Mouse (Mus musculus): ENCODE data around the gene Thoc5. TPM values are rescaled to one million over a fixed set of nuclear protein-coding genes. Genes with fewer than 3 reads are reported as not detected.

Thoc5 gene
- polyA plus RNA-seq, 1 experiment from 2014 or later = 45.2 TPM

Small RNAs within 50 kb of the gene (microRNA-seq; reads per million reads assigned to microRNA genes)
- 0.83 reads per million for gene Mir6918

Other genes starting within 250 kb of the Thoc5 start
- gene Uqcr10, start 191.0 kb upstream of the Thoc5 start, polyA plus RNA-seq (2015; fragmentation: Nextera tagmentation; extraction: Ambion mirVana) = 662 and 774 TPM in 2 replicates
- gene Zmat5, start 190.6 kb upstream of the Thoc5 start, polyA plus RNA-seq (2015; fragmentation: Nextera tagmentation; extraction: Ambion mirVana) = 63.5 and 64.1 TPM in 2 replicates
- gene Cabp7, start 148.5 kb upstream of the Thoc5 start, polyA plus RNA-seq (2015; fragmentation: Nextera tagmentation; extraction: Ambion mirVana) = 1.5 and 2.0 TPM in 2 replicates
- 68.1 and 74.8 TPM in 2 replicates for gene Nf2, start 45.8 kb upstream of the Thoc5 start, polyA plus RNA-seq (2015; fragmentation: Nextera tagmentation; extraction: Ambion mirVana)
- gene Nipsnap1, start 21.4 kb upstream of the Thoc5 start, polyA plus RNA-seq (2015; fragmentation: Nextera tagmentation; extraction: Ambion mirVana) = 131 and 134 TPM in 2 replicates
- gene Nefh, start 52.7 kb downstream of the Thoc5 start, polyA plus RNA-seq (2015; fragmentation: Nextera tagmentation; extraction: Ambion mirVana) = 11.9 and 14.3 TPM in 2 replicates
- gene Ap1b1, start 91.5 kb downstream of the Thoc5 start, polyA plus RNA-seq (2015; fragmentation: Nextera tagmentation; extraction: Ambion mirVana) = 102 and 116 TPM in 2 replicates
- 2.0 TPM in 2 replicates for gene Rasl10a, start 162.8 kb downstream of the Thoc5 start, polyA plus RNA-seq (2015; fragmentation: Nextera tagmentation; extraction: Ambion mirVana)
- 19.1 and 21.6 TPM in 2 replicates for gene Gas2l1, start 170.0 kb downstream of the Thoc5 start, polyA plus RNA-seq (2015; fragmentation: Nextera tagmentation; extraction: Ambion mirVana)
- 43.3 and 45.0 TPM in 2 replicates for gene Rhbdd3, start 203.6 kb downstream of the Thoc5 start, polyA plus RNA-seq (2015; fragmentation: Nextera tagmentation; extraction: Ambion mirVana)
- gene Ewsr1, start 203.9 kb downstream of the Thoc5 start, polyA plus RNA-seq (2015; fragmentation: Nextera tagmentation; extraction: Ambion mirVana) = 520 and 571 TPM in 2 replicates